34 mouse cellular contexts compared by ENCODE assay signal in the genomic region with DNA sequence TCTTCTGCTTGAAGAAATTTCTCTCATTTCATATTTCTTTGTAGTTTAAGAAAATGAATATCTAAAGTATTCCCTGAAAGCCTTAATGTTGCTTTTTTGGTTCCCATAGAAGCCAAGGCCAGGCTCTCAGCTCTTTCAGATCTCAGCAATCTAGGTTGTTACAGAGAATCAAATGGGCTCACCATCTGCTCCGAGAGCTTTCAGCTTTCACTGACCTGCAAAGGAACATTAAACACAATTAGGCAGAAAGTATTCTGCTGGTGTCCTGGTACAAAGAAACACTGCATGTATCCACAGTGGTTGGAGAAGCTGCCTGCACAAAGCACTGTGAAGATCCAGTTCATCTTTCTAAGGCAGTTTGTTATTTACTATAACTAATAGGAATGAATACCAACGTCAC.
"Had no signal": no experiment of that assay in that cellular context is flagged by ENCODE, and none has a peak within 500 bp of the region (broad histone marks: within the 10 kb centered on the region; RNA-seq: fewer than 3 reads in every experiment).

No protein-coding gene starts in this region.

- H3K9me3 ChIP-seq: heart, embryonic 10.5 days; heart, embryonic 12.5 days; heart, embryonic 13.5 days; heart, embryonic 15.5 days; hindbrain, embryonic 10.5 days; hindbrain, embryonic 12.5 days; hindbrain, embryonic 13.5 days; hindbrain, embryonic 15.5 days; intestine, embryonic 15.5 days; kidney, embryonic 15.5 days had no signal

- H3K36me3 ChIP-seq: heart, embryonic 10.5 days; heart, embryonic 12.5 days; heart, embryonic 13.5 days; heart, embryonic 15.5 days; hindbrain, embryonic 10.5 days; hindbrain, embryonic 12.5 days; hindbrain, embryonic 13.5 days; hindbrain, embryonic 15.5 days; intestine, embryonic 15.5 days; kidney, embryonic 15.5 days had no signal

- H3K27me3 ChIP-seq: heart, embryonic 12.5 days; heart, embryonic 13.5 days; heart, embryonic 15.5 days; hindbrain, embryonic 12.5 days; hindbrain, embryonic 13.5 days; hindbrain, embryonic 15.5 days; intestine, embryonic 15.5 days; kidney, embryonic 15.5 days had no signal

- H3K4me1 ChIP-seq: intestine, embryonic 15.5 days had no signal

- H3K9ac ChIP-seq: heart, embryonic 12.5 days; heart, embryonic 13.5 days; heart, embryonic 15.5 days; hindbrain, embryonic 12.5 days; hindbrain, embryonic 13.5 days; hindbrain, embryonic 14.5 days; hindbrain, embryonic 15.5 days; intestine, embryonic 15.5 days; kidney, embryonic 15.5 days had no signal

- H3K4me2 ChIP-seq: heart, embryonic 12.5 days; heart, embryonic 13.5 days; heart, embryonic 15.5 days; hindbrain, embryonic 12.5 days; hindbrain, embryonic 13.5 days; hindbrain, embryonic 14.5 days; hindbrain, embryonic 15.5 days; intestine, embryonic 15.5 days; kidney, embryonic 15.5 days had no signal

- DNase-seq: heart, postnatal 10 days; heart, postnatal 14 days; heart, postnatal 36 days; heart, postnatal 4 days; kidney, adult 11 months; kidney, adult 18-20 months; kidney, adult 2 months; kidney, adult 8-10 months; kidney, adult 9 months; kidney, postnatal 10 days; kidney, postnatal 14 days; kidney, postnatal 25 days; kidney, postnatal 36 days; kidney, postnatal 4 days; layer of hippocampus, adult 9-11 months; layer of hippocampus, postnatal 36 days had no signal

- H3K27ac ChIP-seq: heart, embryonic 10.5 days; heart, embryonic 13.5 days; heart, embryonic 15.5 days; hindbrain, embryonic 10.5 days; hindbrain, embryonic 12.5 days; hindbrain, embryonic 13.5 days; hindbrain, embryonic 14.5 days; hindbrain, embryonic 15.5 days; hindbrain, postnatal 0 days; intestine, embryonic 15.5 days; kidney, embryonic 15.5 days; kidney, postnatal 0 days; layer of hippocampus, adult 2 months had no signal

- H3K4me3 ChIP-seq: heart, embryonic 10.5 days; heart, embryonic 12.5 days; heart, embryonic 13.5 days; heart, embryonic 15.5 days; hindbrain, embryonic 10.5 days; hindbrain, embryonic 12.5 days; hindbrain, embryonic 13.5 days; hindbrain, embryonic 15.5 days; intestine, embryonic 15.5 days; kidney, embryonic 15.5 days; layer of hippocampus, adult 2 months had no signal

- ATAC-seq: hindbrain, embryonic 16.5 days; hindbrain, postnatal 0 days; inflammation-experienced regulatory T-cells, adult 6 months; intestine, embryonic 15.5 days; intestine, embryonic 16.5 days; intestine, postnatal 0 days had no signal
